Mouse (Mus musculus) megakaryocyte, embryonic 14.5 days (primary cell): ENCODE data around the gene Sox15.

Experiments used
- FLI1 ChIP-seq: IDR thresholded peaks from 2 replicates; pipeline ENCODE4 v1.6.1; 2012; ENCODE audit warnings: low read length, inconsistent platforms, mixed read lengths
- GATA1 ChIP-seq: IDR thresholded peaks from 3 replicates; pipeline ENCODE4 v1.6.1; 2012; ENCODE audit warnings: mixed read lengths, low read length, inconsistent platforms, borderline replicate concordance

DNA sequence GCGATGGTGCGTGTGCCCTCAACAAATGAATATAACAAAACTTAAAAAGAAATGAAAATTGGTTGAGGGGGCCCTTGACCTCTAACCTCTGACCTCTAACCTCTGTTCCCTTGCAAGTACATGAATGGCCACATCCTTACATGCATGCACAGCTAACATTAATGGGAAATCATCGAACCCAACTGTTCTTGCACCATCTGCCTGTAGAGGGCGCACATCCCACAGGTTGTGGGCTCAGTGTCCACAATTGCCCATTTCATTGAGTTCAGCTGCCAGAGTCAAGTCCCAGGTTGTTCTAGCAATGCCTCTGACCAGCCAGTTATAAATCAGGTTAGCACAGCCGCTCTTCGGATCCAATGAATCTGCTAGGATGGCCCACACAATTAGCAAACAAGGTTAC, 26.8 kb upstream of the Sox15 start:
- TF ChIP-seq GATA1 (no peak), FLI1 (no peak)
